Comparison of ENCODE assay signal across 15 mouse cellular contexts in genomic region chr9:101945814-101946213, GRCm38 (mm10).
DNase-seq lines count a peak whose midpoint lies in the region; ATAC-seq lines count a peak whose summit lies in the region.
"Had no signal": no experiment of that assay in that cellular context is flagged by ENCODE, and none has a peak within 500 bp of the region (broad histone marks: within the 10 kb centered on the region; RNA-seq: fewer than 3 reads in every experiment).

No protein-coding gene starts in this region.

- H3K36me3 ChIP-seq in liver, embryonic 15.5 days (replicated peaks): no peaks in the 10 kb centered on the region
- H3K36me3 ChIP-seq in kidney, embryonic 16.5 days (ENCODE audit: insufficient read depth, low read length): no peaks in the 10 kb centered on the region
- H3K36me3 ChIP-seq: embryonic facial prominence, embryonic 15.5 days; forebrain, embryonic 15.5 days; heart, embryonic 12.5 days; hindbrain, embryonic 15.5 days had no signal

- peaks cover 15% of the 10 kb centered on the region; the same call in 1 of the 2 replicates for H3K4me1 ChIP-seq in liver, embryonic 15.5 days (replicated peaks)
- H3K4me1 ChIP-seq in kidney, embryonic 16.5 days (ENCODE audit: insufficient read depth, low read length): no peaks in the 10 kb centered on the region
- H3K4me1 ChIP-seq: embryonic facial prominence, embryonic 15.5 days; heart, embryonic 12.5 days had no signal

- WGBS in liver, embryonic 15.5 days (ENCODE audit: insufficient replicate concordance): 30% methylated on average over 4 of the region's 4 CpGs
- WGBS in kidney, embryonic 16.5 days: 87% methylated on average over 4 of the region's 4 CpGs

- no peak overlapping the region for H3K4me3 ChIP-seq in liver, embryonic 15.5 days (replicated peaks)
- no peak overlapping the region for H3K4me3 ChIP-seq in kidney, embryonic 16.5 days (ENCODE audit: low read length)
- H3K4me3 ChIP-seq: embryonic facial prominence, embryonic 15.5 days; forebrain, embryonic 15.5 days; heart, adult 2 months; heart, embryonic 12.5 days; hindbrain, embryonic 15.5 days had no signal

- H3K4me2 ChIP-seq in liver, embryonic 15.5 days: no peak overlapping the region
- no peak overlapping the region for H3K4me2 ChIP-seq in kidney, embryonic 16.5 days (replicated peaks; ENCODE audit: low read depth, low read length)
- H3K4me2 ChIP-seq: embryonic facial prominence, embryonic 15.5 days; forebrain, embryonic 15.5 days; heart, embryonic 12.5 days; hindbrain, embryonic 15.5 days had no signal

- H3K9ac ChIP-seq in liver, embryonic 15.5 days: no peak overlapping the region
- no peak overlapping the region for H3K9ac ChIP-seq in kidney, embryonic 16.5 days (replicated peaks; ENCODE audit: low read length)
- H3K9ac ChIP-seq: embryonic facial prominence, embryonic 15.5 days; forebrain, embryonic 15.5 days; heart, embryonic 12.5 days; hindbrain, embryonic 15.5 days had no signal

- no peaks in the 10 kb centered on the region for H3K27me3 ChIP-seq in liver, embryonic 15.5 days
- no peaks in the 10 kb centered on the region for H3K27me3 ChIP-seq in kidney, embryonic 16.5 days (ENCODE audit: insufficient read depth, low read length)
- H3K27me3 ChIP-seq: embryonic facial prominence, embryonic 15.5 days; forebrain, embryonic 15.5 days; hindbrain, embryonic 15.5 days had no signal

- H3K9me3 ChIP-seq in liver, embryonic 15.5 days (replicated peaks): no peaks in the 10 kb centered on the region
- no peaks in the 10 kb centered on the region for H3K9me3 ChIP-seq in kidney, embryonic 16.5 days (ENCODE audit: low read length)
- H3K9me3 ChIP-seq: embryonic facial prominence, embryonic 15.5 days; forebrain, embryonic 15.5 days; heart, embryonic 12.5 days; hindbrain, embryonic 15.5 days had no signal

- ATAC-seq in erythroblast, adult 5-6 weeks (replicated peaks; ENCODE audit: low FRiP score, poor library complexity, severe bottlenecking): 0 out of 2 replicates have a peak, but pooled peaks have one; percentile 41
- ATAC-seq in liver, embryonic 15.5 days (ENCODE audit: insufficient read depth): peak; percentile 83
- ATAC-seq in megakaryocyte-erythroid progenitor cell, adult 5-6 weeks (replicated peaks; ENCODE audit: low FRiP score, low TSS enrichment, poor library complexity, severe bottlenecking): peak; percentile 81
- no peak for ATAC-seq in kidney, embryonic 16.5 days (ENCODE audit: low FRiP score, low TSS enrichment)
- ATAC-seq: forebrain, embryonic 15.5 days had no signal

- peak; percentile 13 for DNase-seq in c-Kit-positive CD71-positive TER-119-negative erythroid progenitor cells, embryonic 14.5 days (ENCODE audit: low read depth)
- DNase-seq in embryo, embryonic 11 days: no peak
- no peak for DNase-seq in heart, adult 9 months (ENCODE audit: low spot score in 2 of 2)
- DNase-seq: adrenal gland, postnatal 10 days; gastrocnemius, postnatal 10 days; heart, adult 2 months; heart, postnatal 36 days had no signal

- no peak overlapping the region for H3K27ac ChIP-seq in liver, embryonic 15.5 days (replicated peaks)
- H3K27ac ChIP-seq in kidney, embryonic 16.5 days (ENCODE audit: low read length): no peak overlapping the region
- H3K27ac ChIP-seq: embryonic facial prominence, embryonic 15.5 days; forebrain, embryonic 15.5 days; heart, adult 2 months; hindbrain, embryonic 15.5 days had no signal
